Mouse (Mus musculus) CD4-positive, CD25-positive, alpha-beta regulatory T cell, adult 4 months (primary cell): ENCODE results near the gene Acss2. TPM values are rescaled to one million over a fixed set of nuclear protein-coding genes. Genes with fewer than 3 reads are reported as not detected.

Experiments
- ATAC-seq: one replicate; pipeline ENCODE4 v1.8.0; 2017
- polyA plus RNA-seq, 2 experiments: library from polyadenylated mRNA; unstranded; fragments of 100-300 nt; shearing (Covaris generic); gene quantifications; one replicate each; pipeline ENCODE4 v1.2.1; 2017

Acss2 gene
- polyA plus RNA-seq, 2 experiments from 2014 or later, result 16.1 to 17.6 TPM

- no peak for ATAC-seq
These were observed 112.4 kb downstream of the Acss2 start for GRCm38 (mm10) chr2:155630153-155630552.

GRCm38 (mm10) chr2:155630590-155631416, 113.1 kb downstream of the Acss2 start:
- ATAC-seq, result no peak

GRCm38 (mm10) chr2:155632138-155632936, 114.6 kb downstream of the Acss2 start:
- no peak for ATAC-seq

- ATAC-seq, result no peak
These were observed 115.4 kb downstream of the Acss2 start for GRCm38 (mm10) chr2:155633121-155633520.

- ATAC-seq, result no peak
These were observed 116.0 kb downstream of the Acss2 start for GRCm38 (mm10) chr2:155633731-155634130.

GRCm38 (mm10) chr2:155634562-155634961, 116.8 kb downstream of the Acss2 start:
- no peak for ATAC-seq

Other genes with a start within 250 kb of the Acss2 start
- 1 to 10 TPM; 1.1 to 2.9 TPM for gene Map1lc3a, start 241.7 kb upstream of the Acss2 start, polyA plus RNA-seq
- gene Pigu, start 160.5 kb upstream of the Acss2 start, polyA plus RNA-seq, result 10 to 100 TPM; 40.1 to 41.4 TPM
- 1 to 10 TPM; 1.2 to 1.6 TPM for gene Trp53inp2, start 136.9 kb upstream of the Acss2 start, polyA plus RNA-seq
- gene Ncoa6, start 44.1 kb upstream of the Acss2 start, polyA plus RNA-seq, result 10 to 100 TPM; 10.8 to 14.2 TPM
- gene Ggt7, start 289 bp downstream of the Acss2 start, polyA plus RNA-seq, result 10 to 100 TPM; 15.7 to 28.5 TPM
- 10 to 100 TPM; 10.7 to 16.9 TPM for gene Gss, start 74.9 kb downstream of the Acss2 start, polyA plus RNA-seq
- gene Myh7b, start 93.3 kb downstream of the Acss2 start, polyA plus RNA-seq, result not detected
- 10 to 100 TPM; 35.3 to 44.4 TPM for gene Trpc4ap, start 174.4 kb downstream of the Acss2 start, polyA plus RNA-seq
- 10 to 100 TPM; 44.7 to 59.3 TPM for gene Edem2, start 211.5 kb downstream of the Acss2 start, polyA plus RNA-seq
- not detected for gene Gm17581, start 217.9 kb downstream of the Acss2 start, polyA plus RNA-seq
- not detected for gene Procr, start 233.2 kb downstream of the Acss2 start, polyA plus RNA-seq